Comparison of ENCODE assay signal across 8 mouse cellular contexts in the genomic region with DNA sequence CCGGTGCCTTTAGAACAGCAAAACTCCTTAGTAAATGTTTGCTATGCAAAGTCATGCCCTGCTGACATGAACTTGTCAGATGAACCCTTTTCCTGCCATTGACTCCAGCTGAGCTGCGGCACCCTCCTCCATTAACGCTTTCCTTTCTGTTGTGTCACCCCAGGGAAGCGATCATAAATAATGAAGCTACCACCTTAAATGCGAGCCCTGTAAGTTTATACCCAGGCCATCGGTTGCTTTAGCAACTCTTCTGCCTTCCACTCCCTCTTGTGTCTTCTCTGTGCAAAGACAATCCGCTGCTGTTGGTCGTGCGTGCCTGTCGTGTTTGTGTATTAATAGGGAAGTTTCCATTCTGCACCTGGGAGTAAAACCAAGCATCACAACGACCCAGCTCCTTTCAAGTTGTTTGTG. TPM values are rescaled to one million over a fixed set of nuclear protein-coding genes. Genes with fewer than 3 reads are reported as not detected.
DNase-seq lines count a peak whose midpoint lies in the region; ATAC-seq and TF ChIP-seq lines count a peak whose summit lies in the region.

No protein-coding gene starts in this region.

- peak overlapping the region; percentile 17; the same call in 1 of the 2 replicates for H3K4me2 ChIP-seq in hindbrain, embryonic 13.5 days
- peak overlapping the region; percentile 26; the same call in 1 of the 2 replicates for H3K4me2 ChIP-seq in liver, embryonic 14.5 days (ENCODE audit: low read depth)

- peak; percentile 47 to 72 for DNase-seq in adrenal gland, adult (ENCODE audit: inconsistent age in 2 of 2, low spot score in 1 of 2)
- no peak for DNase-seq in adrenal gland, postnatal 25 days
- peak; percentile 29 for DNase-seq in thymus, postnatal 4 days
- no peak for DNase-seq in thymus, adult 18-20 months
- no peak for DNase-seq in liver, embryonic 14.5 days (ENCODE audit: low read depth in 3 of 3, low spot score in 3 of 3)
- DNase-seq in yolk sac, embryonic 10.5 days (ENCODE audit: low spot score): peak; percentile 46
- no peak for DNase-seq in ovary, postnatal 36 days (ENCODE audit: low spot score)

- no peak overlapping the region for H3K9ac ChIP-seq in hindbrain, embryonic 13.5 days
- no peak overlapping the region for H3K9ac ChIP-seq in liver, embryonic 14.5 days (replicated peaks)

- no peak overlapping the region for H3K27ac ChIP-seq in hindbrain, embryonic 13.5 days
- no peak overlapping the region for H3K27ac ChIP-seq in liver, embryonic 14.5 days

- peaks cover 52% of the 10 kb centered on the region for H3K27me3 ChIP-seq in hindbrain, embryonic 13.5 days
- H3K27me3 ChIP-seq in liver, embryonic 14.5 days (ENCODE audit: control insufficient read depth, insufficient read depth, low read length): peaks cover 49% of the 10 kb centered on the region

- H3K36me3 ChIP-seq in hindbrain, embryonic 13.5 days: no peaks in the 10 kb centered on the region
- H3K36me3 ChIP-seq in liver, embryonic 14.5 days (replicated peaks; ENCODE audit: control insufficient read depth, insufficient read depth, low read depth): no peaks in the 10 kb centered on the region

- TF ChIP-seq EP300 in liver, embryonic 14.5 days (IDR thresholded peaks at IDR 0.05; ENCODE audit: low read depth): no peak

- H3K9me3 ChIP-seq in hindbrain, embryonic 13.5 days: no peaks in the 10 kb centered on the region
- H3K9me3 ChIP-seq in liver, embryonic 14.5 days (ENCODE audit: control insufficient read depth, low read length): no peaks in the 10 kb centered on the region

- no peak overlapping the region for H3K4me3 ChIP-seq in hindbrain, embryonic 13.5 days
- H3K4me3 ChIP-seq in liver, embryonic 14.5 days (ENCODE audit: insufficient read depth in 1 of 2, low read depth in 2 of 2, low read length in 2 of 2): no peak overlapping the region

- ATAC-seq in hindbrain, embryonic 13.5 days (ENCODE audit: low FRiP score): no peak
- no peak for ATAC-seq in liver, embryonic 14.5 days (ENCODE audit: insufficient read depth)

- H3K4me1 ChIP-seq in hindbrain, embryonic 13.5 days (replicated peaks): peaks cover 29% of the 10 kb centered on the region
- no peaks in the 10 kb centered on the region for H3K4me1 ChIP-seq in liver, embryonic 14.5 days (replicated peaks; ENCODE audit: control insufficient read depth in 2 of 2, insufficient read depth in 2 of 2, low read length in 1 of 2)

- no peak; the same call in 1 of the 2 replicates for TF ChIP-seq CTCF in liver, embryonic 14.5 days (IDR thresholded peaks at IDR 0.05; ENCODE audit: low read depth)

- WGBS in hindbrain, embryonic 13.5 days: 4% methylated on average over 11 of the region's 11 CpGs
- WGBS in liver, embryonic 14.5 days (ENCODE audit: insufficient replicate concordance): 6% methylated on average over 11 of the region's 11 CpGs

RNA-seq across cellular contexts. Expression of gene Dusp14, which starts 3.0 kb away (rescaled TPM):
- 3.9 and 4.7 TPM in 2 replicates for total RNA-seq in adrenal gland, postnatal 25 days (2021)
- polyA plus RNA-seq in hindbrain, embryonic 13.5 days (2015; fragmentation: Nextera tagmentation; extraction: Ambion mirVana): 10.0 and 13.0 TPM in 2 replicates
- 0.60 and 0.61 TPM in 2 replicates for polyA plus RNA-seq in liver, embryonic 14.5 days (2012; rRNA removed)
- polyA plus RNA-seq in liver, embryonic 14.5 days (2014; fragmentation: Nextera tagmentation; extraction: Ambion mirVana): 1.1 and 1.2 TPM in 2 replicates

Comparison
In these comparisons a context has a peak if more than half of its experiments do, and no peak if none do; other contexts are left out.
1. DNase-seq: peak in adrenal gland, adult (2 of 2), thymus, postnatal 4 days (single experiment) and yolk sac, embryonic 10.5 days (single experiment); none in adrenal gland, postnatal 25 days (single experiment), thymus, adult 18-20 months (0 of 2), liver, embryonic 14.5 days (0 of 3) and ovary, postnatal 36 days (single experiment).